8 mouse cellular contexts compared by ENCODE assay signal in genomic region chr3:98382246-98382939, GRCm38 (mm10). TPM values are rescaled to one million over a fixed set of nuclear protein-coding genes. Genes with fewer than 3 reads are reported as not detected.
A peak's percentile ranks its signal among the peaks of the same experiment; 100 is the strongest.
DNase-seq lines count a peak whose midpoint lies in the region; TF ChIP-seq lines count a peak whose summit lies in the region.

Gene Zfp697, plus strand, starts transcription at chr3:98382461.

- peak; percentile 5 for TF ChIP-seq CTCF in left cerebral cortex, adult 2 months (IDR thresholded peaks at IDR 0.05)

- peak within 1 kb of the TSS; percentile 94 for H3K4me3 ChIP-seq in left cerebral cortex, adult 2 months

- peak; percentile 88 for DNase-seq in adrenal gland, postnatal 10 days
- peak; percentile 86 for DNase-seq in embryo, embryonic 10 days (ENCODE audit: low spot score)
- DNase-seq in gastrocnemius, postnatal 25 days = peak; percentile 63
- DNase-seq in hindlimb bud, embryonic 11.5 days (ENCODE audit: extremely low spot score, low read depth, low spot score) = peak; percentile 44
- DNase-seq in left cerebral cortex, adult 2 months (ENCODE audit: extremely low spot score in 1 of 2, low spot score in 2 of 2) = peak; percentile 80 to 85
- peak; percentile 81 to 88 for DNase-seq in lung, postnatal 4 days
- DNase-seq in right cerebral cortex, adult 18-20 months = peak; percentile 86
- no peak for DNase-seq in thymus, postnatal 25 days

- intact Hi-C loops in left cerebral cortex, adult 2 months (cut with DNase I) = loop anchor here (5.0 kb wide), 1 partner anchor 45 kb away; no protein-coding TSS in a partner anchor

- peak within 1 kb of the TSS; percentile 93 for H3K27ac ChIP-seq in left cerebral cortex, adult 2 months

RNA-seq across cellular contexts. Expression of gene Zfp697, which starts in this region (rescaled TPM):
- total RNA-seq in adrenal gland, postnatal 10 days (2021) = 1 to 10 TPM; 3.0 to 3.8 TPM
- total RNA-seq in gastrocnemius, postnatal 25 days (2021) = 1 to 10 TPM in 1 of 2 experiments, under 1 TPM in 1; 0.88 to 1.0 TPM
- 10 to 100 TPM; 33.2 to 35.0 TPM for total RNA-seq in left cerebral cortex, adult 2 months (2021)

Comparison
In these comparisons a context has a peak if more than half of its experiments do, and no peak if none do; other contexts are left out.
1. RNA of gene Zfp697 (total RNA-seq): 33.2 to 35.0 TPM in left cerebral cortex, adult 2 months; 3.0 to 3.8 TPM in adrenal gland, postnatal 10 days and 0.88 to 1.0 TPM in gastrocnemius, postnatal 25 days; every median in the first group is over 4 times any median in the second.